Mouse (Mus musculus) bone marrow macrophage, adult 2 months (primary cell): Measurements from ENCODE around the gene Kank4. TPM values are rescaled to one million over a fixed set of nuclear protein-coding genes. Genes with fewer than 3 reads are reported as not detected.

Experiments used
- H3K27ac ChIP-seq: 2 replicates; pipeline ENCODE4 v1.5.1; 2012; ENCODE audit warnings: low read depth, low read length; ENCODE audit not compliant: insufficient read depth
- H3K4me1 ChIP-seq: 2 replicates; pipeline ENCODE4 v1.6.1; 2012; ENCODE audit warnings: low read length; ENCODE audit not compliant: control insufficient read depth, insufficient read depth
- H3K4me3 ChIP-seq: 2 replicates; pipeline ENCODE4 v1.5.1; 2012; ENCODE audit warnings: mild to moderate bottlenecking, low read length, moderate library complexity; ENCODE audit not compliant: insufficient read depth
- CTCF ChIP-seq: IDR thresholded peaks from 2 replicates; pipeline ENCODE4 v1.5.1; 2012; ENCODE audit warnings: low read depth, mild to moderate bottlenecking, low read length, moderate library complexity
- POLR2A ChIP-seq: IDR thresholded peaks from 2 replicates; pipeline ENCODE4 v1.6.1; 2012; ENCODE audit warnings: mild to moderate bottlenecking, low read depth, low read length, borderline replicate concordance
- polyA plus RNA-seq: library from polyadenylated mRNA; stranded (reverse); fragments of >200 nt; gene quantifications from 2 replicates; pipeline ENCODE4 v1.2.4, GENCODE M21; 2012; ENCODE audit not compliant: missing spikeins, insufficient read depth, insufficient read length

Gene Kank4
- polyA plus RNA-seq, 1 experiment, result not detected

- Histone ChIP-seq H3K27ac (no peak overlapping the region), H3K4me3 (no peak overlapping the region), H3K4me1 (no peaks in the 10 kb centered on the region)
- TF ChIP-seq CTCF, result no peak
- TF ChIP-seq POLR2A, result no peak
Measured at GRCm38 (mm10) chr4:98785851-98786250, 31.5 kb downstream of the Kank4 start.

- no peaks in the 10 kb centered on the region for H3K4me1 ChIP-seq
Measured at GRCm38 (mm10) chr4:98778219-98778618, 39.1 kb downstream of the Kank4 start.

GRCm38 (mm10) chr4:98777464-98777863 lies 39.9 kb downstream of the Kank4 start:
- Histone ChIP-seq H3K4me3 (no peak overlapping the region), H3K4me1 (no peaks in the 10 kb centered on the region), H3K27ac (no peak overlapping the region)
- TF ChIP-seq POLR2A, result no peak
- TF ChIP-seq CTCF, result no peak

More at GRCm38 (mm10) chr4:98778219-98778618, 39.1 kb downstream of the Kank4 start:
- H3K4me3 ChIP-seq, result no peak overlapping the region
- no peak overlapping the region for H3K27ac ChIP-seq
- TF ChIP-seq CTCF, result no peak

- no peaks in the 10 kb centered on the region for H3K4me1 ChIP-seq
- no peak overlapping the region for H3K27ac ChIP-seq
- TF ChIP-seq CTCF (no peak), POLR2A (no peak)
- no peak overlapping the region for H3K4me3 ChIP-seq
Measured at GRCm38 (mm10) chr4:98776721-98777427, 40.5 kb downstream of the Kank4 start.

GRCm38 (mm10) chr4:98773785-98774184 lies 43.6 kb downstream of the Kank4 start:
- TF ChIP-seq POLR2A (no peak), CTCF (no peak)
- Histone ChIP-seq H3K4me1 (no peaks in the 10 kb centered on the region), H3K27ac (no peak overlapping the region), H3K4me3 (no peak overlapping the region)

GRCm38 (mm10) chr4:98767134-98768133 lies 49.9 kb downstream of the Kank4 start:
- no peak for TF ChIP-seq POLR2A
- TF ChIP-seq CTCF, result no peak
- no peak overlapping the region for H3K4me3 ChIP-seq
- no peak overlapping the region for H3K27ac ChIP-seq
- no peaks in the 10 kb centered on the region for H3K4me1 ChIP-seq

- Histone ChIP-seq H3K4me1 (no peaks in the 10 kb centered on the region), H3K4me3 (no peak overlapping the region), H3K27ac (no peak overlapping the region)
- no peak for TF ChIP-seq POLR2A
- TF ChIP-seq CTCF, result no peak
Measured at GRCm38 (mm10) chr4:98758872-98759518, 58.3 kb downstream of the Kank4 start.

- TF ChIP-seq POLR2A, result no peak
- TF ChIP-seq CTCF, result no peak
- H3K4me3 ChIP-seq, result no peak overlapping the region
- no peaks in the 10 kb centered on the region for H3K4me1 ChIP-seq
- H3K27ac ChIP-seq, result no peak overlapping the region
Measured at GRCm38 (mm10) chr4:98758012-98758821, 59.1 kb downstream of the Kank4 start.

GRCm38 (mm10) chr4:98756141-98756540 lies 61.2 kb downstream of the Kank4 start:
- TF ChIP-seq CTCF (no peak), POLR2A (no peak)
- Histone ChIP-seq H3K27ac (no peak overlapping the region), H3K4me1 (no peaks in the 10 kb centered on the region), H3K4me3 (no peak overlapping the region)
